Mouse (Mus musculus) layer of hippocampus, adult 9-11 months (tissue): ENCODE measurements around the gene 1700019N19Rik.

Source experiments
- DNase-seq: peaks from one replicate; pipeline ENCODE4 v3.0.0; 2022

1700019N19Rik gene

DNA sequence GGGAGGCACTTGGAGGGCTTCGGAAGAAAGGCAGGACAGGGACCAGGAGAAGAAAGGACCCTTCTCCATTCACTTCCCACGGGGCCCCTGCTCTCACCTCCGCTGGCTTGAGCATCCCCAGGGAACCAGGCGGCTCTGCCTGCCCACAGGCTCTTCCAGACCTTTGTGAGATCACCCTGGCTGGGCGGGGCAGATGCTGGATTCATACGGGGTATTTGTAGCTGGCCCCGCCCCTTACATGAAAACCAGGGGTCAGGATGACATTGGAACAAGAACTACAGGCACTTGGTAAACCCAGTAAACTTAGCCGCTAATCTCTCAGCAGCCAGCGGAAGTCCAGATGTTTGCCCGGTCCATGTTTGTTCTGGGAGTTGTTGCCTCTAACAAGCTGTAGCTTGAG is at the start of gene 1700019N19Rik:
TSS of gene 1700019N19Rik (minus strand) at position 178 of the 400 bp plus-strand sequence.
- no peak for DNase-seq

DNA sequence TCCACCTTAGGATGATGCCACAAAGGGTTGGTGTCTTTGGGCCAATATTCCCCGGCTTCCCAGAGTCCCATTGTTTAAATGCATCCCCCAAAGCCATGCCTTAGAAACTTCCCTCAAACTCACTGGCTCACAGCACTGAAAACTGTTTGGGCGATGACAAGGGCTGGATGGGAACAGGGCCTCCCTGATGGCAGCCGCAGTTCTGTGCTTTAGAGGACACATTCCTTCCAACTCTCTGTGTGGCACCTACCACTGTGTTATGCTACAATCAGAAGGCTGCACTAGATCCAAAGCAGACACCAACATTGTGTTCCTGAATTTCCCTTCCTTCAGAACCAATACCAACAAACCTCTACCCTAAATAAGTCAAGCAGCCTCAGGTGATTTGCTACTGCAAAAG is 49.3 kb upstream of the 1700019N19Rik start:
- no peak for DNase-seq

DNA sequence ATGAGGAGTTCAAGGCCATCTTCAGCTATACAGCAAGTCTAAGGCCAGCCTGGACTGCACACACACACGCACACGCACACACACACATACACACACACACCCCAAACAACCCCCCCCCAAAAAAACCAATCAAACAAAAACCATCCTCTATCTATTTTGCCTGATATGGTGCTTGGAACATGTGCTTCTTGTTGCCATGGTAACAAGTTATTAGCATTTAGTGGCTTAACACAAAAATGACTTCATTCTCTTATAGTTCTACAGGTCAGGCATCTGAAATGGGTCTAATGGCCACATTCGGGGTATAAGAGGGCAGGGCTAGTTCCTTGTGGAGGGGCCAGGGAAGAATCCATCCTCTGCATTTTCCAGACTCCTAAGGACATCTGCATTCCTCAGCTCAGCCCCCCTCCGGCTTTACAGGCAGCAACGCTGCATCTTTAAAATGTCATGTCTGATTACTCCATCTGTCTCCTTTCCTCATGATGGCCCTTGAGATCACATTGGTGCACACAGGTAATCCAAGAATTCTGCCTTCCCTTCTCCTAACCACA is 46.5 kb upstream of the 1700019N19Rik start:
- DNase-seq: no peak

DNA sequence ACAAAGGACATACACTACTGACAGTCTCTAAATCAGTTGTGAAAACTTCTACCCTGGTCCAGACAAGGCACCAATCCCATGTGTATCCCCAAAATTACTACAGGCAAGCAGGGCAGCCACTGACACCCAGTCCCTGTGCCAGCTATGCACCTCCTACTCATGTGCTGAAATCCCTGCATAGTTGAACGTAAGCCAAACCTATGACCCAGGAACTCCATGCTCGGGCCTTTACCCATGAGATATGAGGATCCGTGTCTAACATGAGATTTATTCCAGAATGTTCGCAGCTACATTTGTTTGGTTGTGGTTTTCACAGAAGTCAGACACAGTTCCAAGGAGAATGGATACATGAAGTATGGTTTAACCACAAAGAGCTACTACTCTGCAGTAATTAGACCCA is 45.5 kb upstream of the 1700019N19Rik start:
- no peak for DNase-seq

DNA sequence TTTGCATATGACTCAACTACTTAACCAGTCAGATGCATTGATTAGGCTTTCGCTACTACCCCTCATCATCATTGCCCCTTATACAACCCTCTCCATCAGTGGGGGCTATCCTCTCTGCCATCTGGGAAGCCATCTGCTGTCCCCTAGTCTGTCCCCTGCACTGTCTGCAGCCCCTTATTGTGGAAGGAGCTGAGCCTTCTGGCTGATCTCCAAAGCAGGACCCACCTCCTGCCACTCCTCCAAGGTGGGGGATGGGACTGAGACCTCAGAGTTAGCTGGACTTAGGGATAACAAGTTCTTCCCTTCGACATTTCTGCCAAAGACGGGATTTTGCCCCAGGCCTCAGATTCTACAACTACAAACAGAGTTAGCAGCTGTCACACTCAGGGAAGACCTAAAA is 45.1 kb upstream of the 1700019N19Rik start:
- no peak for DNase-seq

DNA sequence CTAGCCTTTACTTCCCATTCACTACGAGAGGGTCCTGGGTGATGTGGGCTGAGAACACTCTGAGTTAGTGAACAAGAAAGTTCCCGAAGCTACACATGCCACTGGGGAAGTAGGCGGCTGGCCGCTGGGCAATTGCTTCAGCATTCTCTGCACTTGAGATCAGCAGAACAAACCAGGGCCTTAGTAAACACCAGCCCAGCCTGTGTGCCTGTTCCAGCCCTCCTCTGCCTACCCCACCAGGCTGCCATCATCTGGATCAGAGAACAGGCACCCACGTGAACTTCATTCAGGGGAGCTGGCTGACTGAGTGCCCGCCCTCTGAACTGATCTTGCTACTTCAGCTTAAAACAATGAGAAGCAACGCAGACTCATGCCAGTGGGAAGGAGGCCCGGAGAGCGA is 44.4 kb upstream of the 1700019N19Rik start:
- peak; percentile 63 for DNase-seq

DNA sequence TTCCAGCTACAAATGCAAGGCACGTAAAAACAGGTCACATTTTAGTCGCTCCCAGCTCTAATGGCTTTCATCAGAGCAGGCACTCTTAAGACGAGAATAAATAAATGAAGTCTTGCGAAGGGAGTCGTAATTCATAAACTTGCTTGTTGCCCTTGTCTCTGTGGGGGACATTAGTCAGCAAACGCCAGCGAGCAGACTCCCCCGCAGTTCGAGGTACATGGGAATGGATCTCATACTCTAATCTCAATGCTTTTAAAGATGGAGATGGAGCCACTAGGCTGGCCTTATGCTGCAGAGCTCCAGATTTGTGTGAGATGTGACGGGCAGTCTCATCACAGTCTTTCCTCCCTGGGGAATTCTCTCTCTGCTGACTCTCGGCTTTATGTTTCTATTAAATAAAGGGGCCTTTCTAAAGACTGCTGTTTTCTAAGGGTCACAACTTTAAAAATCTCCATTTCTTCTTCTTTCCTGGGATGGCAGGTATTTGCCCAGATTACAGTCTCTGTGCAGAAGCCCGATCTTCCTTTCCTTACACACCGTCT is 39.4 kb upstream of the 1700019N19Rik start:
- no peak for DNase-seq

DNA sequence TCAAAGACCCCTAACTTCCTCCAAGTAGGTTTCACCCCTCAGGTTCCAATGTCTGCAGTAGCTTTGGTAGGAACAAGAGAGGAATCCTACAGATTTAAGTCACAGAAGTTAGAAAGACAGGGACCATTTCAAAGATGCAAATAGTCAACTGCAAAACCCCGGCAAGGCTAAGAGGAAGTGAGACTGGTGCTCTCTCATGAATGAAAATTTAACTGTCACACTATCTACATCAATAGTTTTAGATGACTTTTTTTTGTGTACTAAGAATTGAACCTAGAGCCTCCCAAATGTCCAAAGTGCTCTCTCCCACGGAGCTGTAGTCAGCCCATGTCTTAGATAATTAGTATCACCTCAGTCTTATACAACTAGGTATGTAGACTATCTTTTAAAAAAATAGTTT is 38.7 kb upstream of the 1700019N19Rik start:
- DNase-seq: no peak

DNA sequence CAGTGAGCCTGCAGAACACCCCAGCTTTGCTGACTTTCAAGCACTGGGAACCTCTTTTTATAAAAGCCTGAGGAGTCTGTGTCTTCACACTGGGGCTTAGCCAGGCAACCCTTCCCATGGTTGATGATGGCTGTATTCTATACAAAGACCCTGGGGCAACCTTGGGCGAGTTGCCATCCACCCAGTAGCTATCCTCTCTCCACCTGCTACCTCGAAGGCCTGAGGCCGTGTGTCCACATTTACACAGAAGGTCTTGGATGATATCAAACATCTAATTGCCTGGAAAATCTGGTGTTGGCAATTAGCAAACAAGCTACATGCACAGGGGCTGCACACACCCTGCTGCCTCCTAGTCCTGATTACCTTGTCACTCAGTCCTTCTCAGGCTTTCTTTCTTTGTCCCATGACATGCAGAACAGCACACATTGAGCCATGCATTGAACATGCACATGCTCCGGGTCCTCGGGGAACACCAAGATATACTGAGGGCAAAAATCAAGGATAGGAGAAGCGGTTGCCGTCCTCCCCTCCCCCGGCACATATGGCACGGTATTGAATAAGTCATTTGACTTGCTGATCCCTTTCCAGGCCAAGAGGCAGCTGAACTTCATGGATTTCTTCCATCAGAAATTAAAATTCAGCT is 37.1 kb upstream of the 1700019N19Rik start:
- no peak for DNase-seq

DNA sequence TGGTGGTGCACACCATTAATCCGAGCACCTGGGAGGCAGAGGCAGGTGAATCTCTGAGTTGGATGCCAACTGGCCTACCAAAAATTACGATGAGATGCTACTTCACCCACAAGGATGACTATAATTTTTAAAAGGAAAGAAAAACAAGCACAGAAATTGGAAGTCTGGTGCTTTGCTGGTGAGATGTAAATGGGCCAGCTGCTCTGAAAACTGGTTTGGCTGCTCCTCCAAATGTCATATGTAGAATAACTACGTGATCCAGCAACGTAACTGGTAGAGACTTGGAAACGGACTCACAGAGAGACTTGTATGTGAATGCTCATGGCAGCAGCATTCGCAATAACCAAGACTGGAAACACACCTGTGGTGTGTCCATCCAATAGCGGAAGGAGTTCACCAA is 35.9 kb upstream of the 1700019N19Rik start:
- peak; percentile 73 for DNase-seq

DNA sequence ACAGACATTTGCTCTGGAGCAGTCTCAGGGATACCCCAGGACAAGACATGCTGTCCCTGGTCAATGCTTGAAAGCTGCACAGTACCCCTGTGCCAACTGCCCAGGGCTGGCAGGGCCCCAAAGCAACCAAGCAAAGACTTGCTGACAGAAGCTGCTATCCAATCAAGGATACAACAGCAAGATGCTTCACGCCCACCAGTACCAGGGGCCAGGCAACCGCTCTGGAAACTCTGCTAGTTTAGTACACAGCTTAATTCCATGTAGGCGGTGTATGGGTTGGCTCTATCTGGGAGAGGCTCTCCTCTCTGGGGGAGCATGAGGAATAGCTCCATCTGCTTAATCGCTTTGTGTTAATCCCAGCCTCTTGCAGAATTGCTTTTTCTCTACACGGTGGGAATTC is 35.3 kb upstream of the 1700019N19Rik start:
- DNase-seq: peak; percentile 93

DNA sequence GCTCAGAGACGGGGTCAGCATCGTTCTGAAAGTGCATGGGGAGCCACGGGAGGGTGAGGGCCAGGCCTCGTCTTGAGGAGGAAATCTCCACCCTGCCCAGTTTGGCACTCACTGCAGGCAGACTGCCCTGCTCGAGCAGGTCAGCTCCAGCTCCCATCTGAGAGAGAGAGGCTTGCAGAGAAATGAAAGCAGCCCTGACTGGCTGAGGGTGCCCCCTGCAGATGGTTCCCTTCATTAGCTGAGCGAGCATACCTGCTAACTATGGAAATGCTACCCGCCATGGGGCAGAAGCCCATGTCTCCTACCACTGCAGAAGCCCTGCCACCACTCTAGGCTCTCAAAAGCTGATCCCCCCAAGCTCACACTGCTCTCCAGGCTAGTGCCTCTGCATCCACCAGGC is 33.4 kb upstream of the 1700019N19Rik start:
- DNase-seq: no peak

DNA sequence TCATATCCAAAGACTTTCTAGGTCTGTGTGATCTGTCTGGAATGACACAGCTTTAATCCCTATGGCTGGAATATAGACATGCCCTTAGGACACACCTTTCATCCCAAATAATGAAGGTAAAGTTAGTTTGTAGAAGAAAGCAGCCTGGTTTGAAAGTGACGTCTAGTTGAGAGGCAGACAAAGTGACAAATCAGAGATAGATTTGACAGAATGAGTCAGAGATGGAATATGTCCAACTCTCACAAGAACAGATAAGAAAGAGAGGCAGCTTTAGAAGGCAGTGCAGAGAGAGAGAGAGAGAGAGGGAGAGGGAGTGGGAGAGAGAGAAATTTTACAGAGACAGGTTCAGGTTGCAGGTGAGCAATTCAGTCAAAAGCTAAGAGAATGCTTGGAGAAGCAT is 30.1 kb upstream of the 1700019N19Rik start:
- no peak for DNase-seq

DNA sequence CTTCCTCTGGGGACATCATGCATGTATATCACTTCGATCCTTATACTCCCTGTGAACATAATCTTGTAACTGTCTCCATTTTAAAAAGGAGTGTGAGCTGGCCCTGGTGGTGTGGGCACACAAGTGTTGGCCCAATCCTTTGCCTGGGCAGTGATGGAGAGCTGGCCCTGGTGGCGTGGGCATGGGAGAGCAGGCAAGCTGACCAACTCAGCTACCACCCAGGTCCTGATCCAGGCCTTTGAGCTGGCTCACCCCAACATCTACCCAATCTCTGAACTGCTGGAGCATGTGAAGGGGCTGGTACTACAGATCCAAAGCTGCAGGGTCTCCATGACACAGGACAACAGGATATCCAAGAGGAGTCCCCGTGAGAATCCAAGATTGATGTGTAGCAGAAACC is 29.0 kb upstream of the 1700019N19Rik start:
- DNase-seq: no peak

DNA sequence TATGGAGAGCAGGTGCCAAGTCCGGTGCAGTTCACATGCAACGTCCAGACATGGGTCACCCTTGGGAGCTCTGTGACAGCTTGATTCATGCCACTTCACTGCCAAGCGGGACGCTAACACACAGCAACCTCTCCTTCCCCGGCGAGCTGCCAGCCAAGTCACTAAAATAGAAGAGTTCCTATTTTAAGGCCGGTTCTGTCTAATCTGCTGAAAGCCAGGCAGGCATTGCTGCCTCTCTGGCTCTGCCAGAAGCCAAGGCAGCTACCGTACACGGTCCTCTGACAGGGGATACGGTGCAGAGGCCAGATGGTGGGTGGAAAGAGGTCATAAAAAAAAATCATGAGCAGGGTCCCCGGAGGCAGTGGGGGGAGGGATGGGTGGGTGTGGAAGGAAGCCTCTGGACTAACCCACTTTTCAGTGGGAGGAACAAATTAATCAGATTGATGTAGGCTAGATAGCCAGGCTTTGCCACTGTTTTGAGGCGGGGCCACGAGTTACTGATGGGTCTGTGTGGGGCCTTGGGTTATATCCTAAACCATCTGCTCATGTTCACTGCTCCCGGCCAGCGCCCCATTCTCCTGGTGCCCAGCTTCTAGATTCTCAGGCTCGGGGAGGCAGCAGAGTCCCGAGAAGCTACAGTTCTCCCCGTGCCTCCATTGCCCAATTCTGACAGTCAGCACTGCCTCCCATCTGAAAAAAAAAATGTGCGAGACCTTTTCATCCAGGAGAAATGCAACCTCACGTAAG is 28.4 kb upstream of the 1700019N19Rik start:
- DNase-seq: peak; percentile 91

DNA sequence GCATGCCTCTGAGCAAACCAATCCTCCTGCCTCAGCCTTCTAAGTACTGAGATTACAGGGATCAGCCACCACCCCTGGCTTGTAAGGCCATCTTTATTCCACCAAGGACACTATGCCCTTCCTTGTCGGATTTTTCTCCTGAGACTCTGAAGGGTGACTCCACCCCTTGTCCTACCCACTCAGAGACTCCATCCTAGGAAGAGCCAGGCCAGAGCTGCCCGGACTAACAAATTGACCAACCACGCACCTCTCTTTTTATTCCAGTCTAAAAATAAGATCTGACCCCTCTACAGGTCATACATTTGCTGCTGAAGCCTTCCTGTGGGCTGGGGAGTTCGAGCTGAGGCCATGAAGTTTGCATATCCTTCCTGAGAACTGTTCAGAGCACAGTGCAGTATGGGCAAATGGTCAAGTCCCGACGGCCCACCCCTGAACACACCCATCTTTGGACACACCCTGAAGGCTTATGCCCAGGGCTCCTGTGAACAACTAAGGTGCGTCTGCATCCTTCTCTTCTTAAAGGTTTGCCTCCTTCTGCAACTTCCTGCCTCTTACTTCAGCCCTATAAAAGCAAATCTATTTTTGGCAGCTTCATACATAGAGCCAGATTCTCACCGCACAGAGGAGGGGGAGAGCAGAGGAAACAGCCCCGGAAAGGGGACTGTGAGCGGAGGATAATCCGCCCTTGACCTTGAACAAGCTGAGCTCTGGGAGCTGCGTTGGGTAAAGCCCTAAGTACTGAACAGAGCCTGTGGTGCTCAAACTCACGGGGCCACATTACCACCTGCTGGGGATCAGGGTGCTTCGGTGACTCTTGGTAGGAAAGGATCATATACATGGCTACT is 24.5 kb upstream of the 1700019N19Rik start:
- DNase-seq: no peak

DNA sequence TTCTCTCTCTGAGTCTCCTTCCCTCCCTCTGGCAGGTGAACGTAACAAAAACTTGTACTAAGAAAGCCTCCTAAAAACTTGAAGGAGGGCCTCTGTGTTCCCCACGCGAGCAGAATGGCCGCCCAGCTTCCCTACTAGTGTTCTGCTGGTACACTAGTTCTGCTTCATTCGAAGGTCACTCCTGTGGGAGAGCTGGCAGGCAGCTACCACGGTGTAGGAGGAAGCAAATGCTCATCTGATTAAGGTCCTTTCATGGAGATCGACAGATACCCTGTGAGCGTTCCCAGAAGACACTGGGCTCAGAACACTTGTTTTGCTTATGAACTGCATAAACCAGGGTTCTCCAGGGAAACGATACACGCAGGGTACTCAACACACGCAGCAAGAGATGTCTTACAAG is 23.1 kb upstream of the 1700019N19Rik start:
- DNase-seq: no peak

DNA sequence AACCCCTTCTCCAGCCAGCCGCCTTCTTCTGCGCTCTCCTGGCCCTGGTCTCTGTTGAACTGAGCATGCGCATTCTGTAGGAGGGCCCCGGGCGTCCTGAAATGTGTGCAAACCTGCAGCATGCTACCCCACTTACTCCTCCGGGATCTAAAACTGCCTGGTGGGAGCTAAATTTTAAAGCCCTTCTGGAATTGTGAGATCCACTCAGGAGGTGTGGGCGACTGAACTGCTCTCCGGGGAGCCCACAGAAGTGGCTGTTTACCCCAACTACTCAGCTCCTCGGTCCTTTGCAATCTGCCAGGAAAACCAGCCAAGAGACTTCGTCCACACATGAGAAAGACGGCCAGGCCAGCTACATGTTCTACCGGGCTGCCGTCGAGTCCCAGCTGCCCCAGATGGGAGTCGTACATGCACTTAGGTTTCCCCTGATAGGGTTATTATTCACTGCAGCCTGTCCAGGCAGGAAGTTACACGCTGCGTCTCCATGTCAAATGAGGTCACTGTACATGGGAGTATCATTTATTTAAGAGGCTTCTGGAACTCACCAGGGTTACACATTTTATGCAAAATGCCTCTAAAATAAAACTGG is 22.3 kb upstream of the 1700019N19Rik start:
- peak; percentile 81 for DNase-seq

DNA sequence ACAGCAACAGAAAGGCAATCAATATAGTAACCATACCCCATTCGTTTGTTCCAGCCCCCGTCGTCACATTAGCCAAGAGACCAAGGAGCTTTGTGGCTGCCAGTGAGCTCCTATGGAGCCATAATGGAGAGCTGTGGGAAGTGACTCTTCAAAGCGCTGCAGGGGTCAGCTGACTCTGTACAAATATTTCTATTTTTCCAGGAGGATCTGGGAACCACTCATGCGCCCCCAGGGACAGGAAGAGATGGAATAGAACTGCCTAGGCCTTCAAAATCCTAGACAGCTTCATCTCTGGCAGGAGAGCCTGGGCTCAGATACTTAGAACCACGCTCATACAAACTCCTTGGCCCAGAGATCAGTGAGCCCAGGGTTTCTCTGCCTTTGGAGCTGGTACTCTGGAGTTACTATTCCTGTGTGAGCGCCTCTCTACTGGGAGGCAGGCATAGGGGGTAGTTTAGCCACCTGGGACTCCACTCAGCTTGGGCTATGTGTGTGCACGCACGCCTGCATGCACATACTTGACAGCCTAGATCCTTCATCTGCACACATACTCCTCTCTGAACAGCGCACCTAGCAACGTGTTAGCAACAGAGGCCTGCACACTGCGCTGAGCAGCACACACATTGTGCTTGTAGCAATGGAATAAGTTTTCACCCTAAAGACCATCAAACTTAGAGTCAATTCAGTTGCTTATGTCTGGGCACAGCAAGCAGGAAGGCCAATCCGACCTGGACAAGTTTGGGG is 21.1 kb upstream of the 1700019N19Rik start:
- DNase-seq: no peak

DNA sequence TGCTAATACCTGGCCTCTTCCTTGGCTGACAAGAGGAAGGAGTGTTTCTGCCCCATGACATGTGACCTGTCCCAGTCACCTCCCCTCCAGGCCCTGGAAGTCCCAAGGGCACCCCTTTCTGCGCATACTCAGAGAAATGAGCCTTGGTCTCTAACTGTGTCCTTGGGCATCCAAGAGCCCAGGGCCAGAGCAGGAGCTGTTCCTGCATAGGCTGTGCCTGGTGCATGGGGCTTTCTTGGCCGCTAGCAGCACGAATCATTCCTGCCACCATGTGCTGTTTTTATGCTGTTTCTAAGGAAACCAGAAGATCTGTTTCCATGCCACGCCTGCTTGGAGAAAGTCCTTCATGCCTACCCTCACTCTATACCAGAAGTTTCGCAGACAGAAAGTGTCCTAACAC is 16.3 kb upstream of the 1700019N19Rik start:
- DNase-seq: no peak

DNA sequence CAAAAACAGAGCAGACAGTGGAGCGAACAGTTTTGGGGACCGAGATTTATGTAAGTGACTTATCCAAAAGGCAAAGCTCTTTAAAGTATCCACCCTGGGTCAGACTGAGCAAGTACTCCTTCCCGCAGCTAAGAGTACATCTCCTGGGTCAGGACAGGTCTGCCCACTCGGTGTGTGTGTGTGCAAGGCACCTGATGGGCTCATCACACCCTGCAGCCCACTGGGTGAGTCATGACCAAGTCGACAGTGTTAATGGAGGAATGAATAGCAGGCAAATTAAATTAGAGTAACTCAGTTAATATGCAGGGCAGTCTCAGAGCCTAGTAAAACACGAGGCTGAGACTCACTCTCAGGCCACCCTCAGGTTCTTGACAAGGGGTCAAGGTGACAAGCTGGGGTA is 14.6 kb upstream of the 1700019N19Rik start:
- no peak for DNase-seq

DNA sequence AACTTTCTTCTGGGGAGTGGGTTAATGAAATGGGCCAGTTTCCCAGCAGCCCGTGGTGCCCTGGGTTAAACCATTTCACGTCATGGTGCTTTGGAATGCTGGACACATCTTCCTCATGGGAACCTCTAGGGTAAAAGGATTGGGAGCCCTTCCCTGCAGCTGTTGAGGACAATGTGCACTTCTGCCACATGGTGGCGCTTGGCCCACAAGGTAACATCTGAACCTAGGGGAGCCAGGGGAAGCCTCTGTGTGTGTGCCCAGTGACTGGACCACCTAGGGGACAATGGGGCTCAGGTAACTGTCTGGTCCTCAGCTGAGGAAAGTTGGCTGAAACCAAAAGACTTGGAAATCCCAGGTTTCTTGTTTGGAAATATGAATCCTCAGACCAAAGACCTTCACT is 12.1 kb upstream of the 1700019N19Rik start:
- DNase-seq: no peak
